Mouse (Mus musculus) brown adipose tissue, adult 24 weeks (tissue): ENCODE results near the gene Hdgfl2. TPM values are rescaled to one million over a fixed set of nuclear protein-coding genes. Genes with fewer than 3 reads are reported as not detected.

Experiments
- H3K27ac ChIP-seq: fragments of 200-500 bp; replicated peaks from 2 replicates; pipeline ENCODE4 v1.5.1; 2012; ENCODE audit warnings: low read depth, mild to moderate bottlenecking, low read length
- H3K4me1 ChIP-seq: fragments of 200-500 bp; 2 replicates; pipeline ENCODE4 v1.6.1; 2012; ENCODE audit warnings: low read length, mixed read lengths; ENCODE audit not compliant: control insufficient read depth, insufficient read depth, insufficient read length
- H3K4me3 ChIP-seq: fragments of 200-500 bp; 2 replicates; pipeline ENCODE4 v1.5.1; 2012; ENCODE audit warnings: low read depth, mild to moderate bottlenecking, low read length, moderate library complexity; ENCODE audit not compliant: insufficient read depth
- polyA plus RNA-seq: library from polyadenylated mRNA; stranded (reverse); fragments of >200 nt; gene quantifications from 2 replicates; pipeline ENCODE4 v1.2.4, GENCODE M21; 2012; ENCODE audit not compliant: missing spikeins, insufficient read depth, insufficient read length

Hdgfl2 gene
- 17.6 and 19.3 TPM in 2 replicates for polyA plus RNA-seq

GRCm38 (mm10) chr17:56078880-56079795 lies at the start of gene Hdgfl2:
Hdgfl2 (plus strand) TSS chr17:56079634.
- peaks cover 7% of the 10 kb centered on the region for H3K4me1 ChIP-seq
- 0 out of 2 replicates have a peak within 1 kb of the TSS, but pooled peaks have one; percentile 8 for H3K27ac ChIP-seq
- H3K4me3 ChIP-seq, result peak within 1 kb of the TSS; percentile 71

- H3K4me1 ChIP-seq, result peaks cover 44% of the 10 kb centered on the region
- no peak overlapping the region for H3K4me3 ChIP-seq
- H3K27ac ChIP-seq, result peak overlapping the region; percentile 4; the same call in 1 of the 2 replicates
Observed at GRCm38 (mm10) chr17:56030238-56030870, 49.1 kb upstream of the Hdgfl2 start.

DNA sequence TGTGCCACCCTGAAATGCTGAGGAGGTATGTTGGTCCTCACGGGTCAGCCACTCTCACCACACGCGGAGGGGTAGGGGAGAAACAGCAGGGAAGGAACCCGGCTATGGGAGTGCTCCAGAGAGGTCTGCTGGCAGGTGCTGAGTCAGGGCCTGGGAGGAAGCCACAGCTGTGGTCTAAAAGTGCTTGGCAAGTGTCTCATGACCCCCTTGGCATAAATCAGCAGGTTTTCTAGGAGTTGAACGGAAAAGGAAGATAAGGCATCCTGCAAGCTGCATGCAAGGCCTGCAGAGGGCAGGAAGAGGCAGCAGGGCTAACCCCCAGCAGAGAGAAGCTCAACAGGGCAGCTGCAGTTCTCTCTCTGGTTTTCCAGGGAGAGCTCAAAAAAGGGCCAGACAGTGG lies 48.5 kb upstream of the Hdgfl2 start:
- H3K4me1 ChIP-seq, result peaks cover 44% of the 10 kb centered on the region

GRCm38 (mm10) chr17:56031431-56031830 lies 48.0 kb upstream of the Hdgfl2 start:
- no peak overlapping the region for H3K4me3 ChIP-seq
- H3K4me1 ChIP-seq, result peaks cover 41% of the 10 kb centered on the region
- H3K27ac ChIP-seq, result no peak overlapping the region; the same call in 1 of the 2 replicates

More for the DNA sequence above, 48.5 kb upstream of the Hdgfl2 start:
- peak overlapping the region; percentile 4; the same call in 1 of the 2 replicates for H3K27ac ChIP-seq
- H3K4me3 ChIP-seq, result no peak overlapping the region

GRCm38 (mm10) chr17:56032127-56032733 lies 47.2 kb upstream of the Hdgfl2 start:
- Histone ChIP-seq H3K4me1 (peaks cover 33% of the 10 kb centered on the region), H3K4me3 (no peak overlapping the region), H3K27ac (no peak overlapping the region)

DNA sequence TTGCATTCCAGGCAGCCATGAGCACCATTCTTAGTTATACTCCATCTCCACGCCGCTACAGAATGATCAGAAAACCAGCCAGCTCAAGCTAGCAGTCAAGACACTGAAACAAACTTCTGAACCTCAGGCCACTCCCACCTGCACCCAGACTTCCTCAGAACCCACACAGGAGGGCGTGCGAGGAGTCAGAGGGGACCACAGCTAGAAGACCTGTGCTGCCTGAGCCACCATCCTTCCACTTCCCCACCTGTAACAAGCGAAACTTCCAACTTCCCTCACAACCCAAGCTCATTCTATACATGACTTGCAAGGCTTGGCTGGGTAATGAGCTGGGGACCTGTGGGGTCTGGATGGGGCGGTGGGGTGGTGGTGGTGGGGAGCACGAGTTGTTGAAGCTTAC lies 46.6 kb upstream of the Hdgfl2 start:
- Histone ChIP-seq H3K4me1 (peaks cover 27% of the 10 kb centered on the region), H3K4me3 (no peak overlapping the region), H3K27ac (no peak overlapping the region)

- Histone ChIP-seq H3K27ac (no peak overlapping the region), H3K4me1 (peaks cover 23% of the 10 kb centered on the region), H3K4me3 (peak overlapping the region; percentile 15; the same call in 1 of the 2 replicates)
Observed at GRCm38 (mm10) chr17:56034040-56034725, 45.3 kb upstream of the Hdgfl2 start.

DNA sequence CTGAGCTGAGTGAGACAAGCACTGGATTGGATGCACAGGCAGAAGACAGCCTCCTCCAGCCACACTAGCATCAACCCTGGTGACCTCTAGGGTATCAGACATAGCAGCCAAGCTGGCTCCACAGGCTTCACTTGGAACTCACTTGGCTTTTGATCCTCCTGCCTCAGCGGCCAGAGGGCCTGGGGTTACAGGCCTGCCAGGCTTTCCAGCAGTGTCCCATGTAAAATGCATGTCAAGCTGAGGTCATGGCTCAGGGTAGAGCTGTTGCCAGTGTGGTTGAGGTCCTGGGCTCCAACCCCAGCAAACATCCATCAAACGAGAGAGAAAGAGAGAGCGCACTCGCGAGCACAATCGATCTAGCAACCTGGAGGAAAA lies 44.7 kb upstream of the Hdgfl2 start:
- H3K4me3 ChIP-seq, result peak overlapping the region; percentile 15
- peaks cover 19% of the 10 kb centered on the region for H3K4me1 ChIP-seq
- H3K27ac ChIP-seq, result 0 out of 2 replicates have a peak overlapping the region, but pooled peaks have one; percentile 5

GRCm38 (mm10) chr17:56035216-56035615 lies 44.2 kb upstream of the Hdgfl2 start:
- Histone ChIP-seq H3K4me3 (peak overlapping the region; percentile 15), H3K4me1 (peaks cover 16% of the 10 kb centered on the region), H3K27ac (no peak overlapping the region)

DNA sequence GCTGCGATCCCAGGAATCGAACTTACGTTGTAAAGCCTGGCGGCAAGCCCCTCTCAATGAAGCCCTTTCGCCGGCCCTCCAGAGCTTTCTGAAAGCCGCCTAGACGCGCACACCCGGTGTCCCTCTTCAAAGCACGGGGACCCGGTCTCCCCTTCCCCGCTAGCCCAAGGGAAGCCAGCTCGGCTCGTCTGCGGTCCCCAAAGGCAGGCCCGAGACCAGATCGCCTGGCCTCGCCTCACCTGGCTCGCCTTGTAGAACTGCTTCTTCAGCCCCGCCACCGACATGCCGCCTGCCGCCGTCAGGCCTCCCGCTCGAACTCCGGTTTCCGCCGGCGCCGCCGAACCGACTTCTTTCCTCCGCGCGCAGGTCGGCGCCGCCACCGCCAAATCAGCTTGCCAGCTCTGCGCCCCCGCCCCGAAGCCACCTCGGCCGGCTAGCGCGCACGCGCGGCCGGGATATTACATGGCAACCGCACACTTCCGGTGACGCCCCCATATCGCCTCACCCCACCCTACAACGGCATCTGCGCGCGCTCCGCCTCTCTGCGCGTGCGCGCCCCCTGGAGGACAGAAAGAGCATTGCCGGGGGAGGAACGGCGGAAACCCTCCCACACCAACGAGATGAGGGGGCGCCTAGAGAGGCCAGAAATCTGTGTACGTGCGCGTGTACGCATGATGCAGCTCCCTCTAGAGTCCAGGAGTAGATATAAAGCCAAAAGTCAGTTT lies 43.1 kb upstream of the Hdgfl2 start, which contains the start of gene Sh3gl1:
Gene Sh3gl1 (minus strand): TSS at position 460 of the 725 bp plus-strand sequence.
- peak within 1 kb of the TSS; percentile 87 for H3K27ac ChIP-seq
- H3K4me1 ChIP-seq, result peaks cover 9% of the 10 kb centered on the region
- H3K4me3 ChIP-seq, result peak within 1 kb of the TSS; percentile 92

DNA sequence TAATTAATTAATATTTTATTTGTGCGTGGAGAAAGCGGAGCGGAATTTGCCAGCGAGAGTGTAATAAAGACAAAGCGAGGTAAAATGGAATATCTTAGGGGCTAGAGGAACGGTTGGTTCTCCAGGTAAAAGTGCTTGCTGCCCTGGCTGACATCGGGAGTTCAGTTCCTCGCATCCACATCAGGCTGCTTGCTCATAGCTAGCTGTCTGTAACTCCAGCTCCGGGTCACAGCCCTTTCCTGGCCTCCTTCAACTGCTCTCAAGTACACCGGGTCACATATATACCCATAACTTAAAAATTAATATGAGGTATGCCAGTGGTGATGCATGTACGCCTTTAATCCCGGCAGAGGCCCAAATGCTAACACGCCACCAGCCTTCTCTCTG lies 42.5 kb upstream of the Hdgfl2 start:
- peak overlapping the region; percentile 18; the same call in 1 of the 2 replicates for H3K27ac ChIP-seq
- peaks cover 9% of the 10 kb centered on the region for H3K4me1 ChIP-seq
- H3K4me3 ChIP-seq, result peak overlapping the region; percentile 50

DNA sequence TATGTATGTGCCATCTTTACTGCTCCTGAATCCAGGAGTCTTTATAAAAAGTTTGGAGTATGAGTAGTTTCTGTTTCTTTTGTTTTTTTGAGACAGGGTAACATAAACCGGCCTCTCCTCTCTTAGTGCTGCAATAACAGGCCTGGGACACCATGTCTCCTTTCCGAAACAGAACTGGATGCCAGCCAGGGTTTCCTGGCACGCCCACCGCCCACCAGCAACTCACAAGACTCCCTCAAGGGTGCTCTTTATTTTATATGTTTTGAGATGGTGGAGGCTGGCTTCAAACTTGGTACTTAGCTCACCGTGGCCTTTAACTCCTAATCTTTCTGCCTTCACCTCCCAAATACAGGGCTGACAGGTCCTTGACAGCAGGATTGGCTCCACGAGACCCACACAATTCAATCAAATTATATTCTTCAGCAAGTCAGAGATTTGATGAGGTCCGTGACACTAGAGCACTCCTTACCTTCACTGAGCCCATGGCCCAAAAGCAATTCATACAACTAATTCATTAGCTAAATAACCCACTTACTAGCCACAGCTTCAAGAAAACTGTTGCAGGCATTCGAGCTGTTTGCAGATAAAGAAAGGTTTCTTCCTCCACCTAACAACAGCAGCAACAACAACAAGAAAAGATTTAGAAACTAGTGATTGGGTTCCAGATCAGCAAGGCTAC lies 40.7 kb upstream of the Hdgfl2 start:
- Histone ChIP-seq H3K27ac (no peak overlapping the region), H3K4me1 (peaks cover 9% of the 10 kb centered on the region)

GRCm38 (mm10) chr17:56039345-56039744 lies 40.1 kb upstream of the Hdgfl2 start:
- Histone ChIP-seq H3K4me1 (peaks cover 3% of the 10 kb centered on the region), H3K4me3 (peak overlapping the region; percentile 29; the same call in 1 of the 2 replicates), H3K27ac (no peak overlapping the region)

More for the DNA sequence above, 40.7 kb upstream of the Hdgfl2 start:
- no peak overlapping the region for H3K4me3 ChIP-seq
